Mouse (Mus musculus): ENCODE results near the gene Eno2. TPM values are rescaled to one million over a fixed set of nuclear protein-coding genes. Genes with fewer than 3 reads are reported as not detected.

The Eno2 gene
- polyA plus RNA-seq, 1 experiment: 1.4 TPM

- TF ChIP-seq POLR2A (IDR thresholded peaks at IDR 0.05; ENCODE audit: borderline replicate concordance, control insufficient read depth, low read depth, low read length): no peak
- TF ChIP-seq CTCF (IDR thresholded peaks at IDR 0.05; ENCODE audit: control insufficient read depth, insufficient read depth, low read length): no peak
- 82% methylated on average over 8 of the region's 8 CpGs for WGBS
- H3K4me3 ChIP-seq (replicated peaks; ENCODE audit: control insufficient read depth, low read depth, low read length): no peak overlapping the region
- H3K27ac ChIP-seq (ENCODE audit: control insufficient read depth, insufficient read depth, low read depth, low read length, poor library complexity): no peak overlapping the region
- no peaks in the 10 kb centered on the region; the same call in 1 of the 2 replicates for H3K4me1 ChIP-seq (ENCODE audit: control insufficient read depth, insufficient read depth, low read length)
Observed at GRCm38 (mm10) chr6:124750405-124750804, 19.1 kb downstream of the Eno2 start.

GRCm38 (mm10) chr6:124746654-124747632, 22.5 kb downstream of the Eno2 start:
- TF ChIP-seq POLR2A (IDR thresholded peaks at IDR 0.05; ENCODE audit: borderline replicate concordance, control insufficient read depth, low read depth, low read length): no peak
- no peak for TF ChIP-seq CTCF (IDR thresholded peaks at IDR 0.05; ENCODE audit: control insufficient read depth, insufficient read depth, low read length)
- H3K4me3 ChIP-seq (replicated peaks; ENCODE audit: control insufficient read depth, low read depth, low read length): no peak overlapping the region
- no peaks in the 10 kb centered on the region; the same call in 1 of the 2 replicates for H3K4me1 ChIP-seq (ENCODE audit: control insufficient read depth, insufficient read depth, low read length)
- 89% methylated on average over 7 of the region's 7 CpGs for WGBS
- no peak overlapping the region for H3K27ac ChIP-seq (ENCODE audit: control insufficient read depth, insufficient read depth, low read depth, low read length, poor library complexity)

GRCm38 (mm10) chr6:124746296-124746605, 23.2 kb downstream of the Eno2 start:
- Histone ChIP-seq H3K4me3 (replicated peaks; ENCODE audit: control insufficient read depth, low read depth, low read length) (peak overlapping the region; percentile 78), H3K4me1 (ENCODE audit: control insufficient read depth, insufficient read depth, low read length) (no peaks in the 10 kb centered on the region; the same call in 1 of the 2 replicates), H3K27ac (ENCODE audit: control insufficient read depth, insufficient read depth, low read depth, low read length, poor library complexity) (peak overlapping the region; percentile 90)
- 20% methylated on average over 8 of the region's 8 CpGs for WGBS
- no peak for TF ChIP-seq CTCF (IDR thresholded peaks at IDR 0.05; ENCODE audit: control insufficient read depth, insufficient read depth, low read length)
- TF ChIP-seq POLR2A (IDR thresholded peaks at IDR 0.05; ENCODE audit: borderline replicate concordance, control insufficient read depth, low read depth, low read length): no peak

GRCm38 (mm10) chr6:124745490-124746295, 23.8 kb downstream of the Eno2 start:
- Histone ChIP-seq H3K27ac (ENCODE audit: control insufficient read depth, insufficient read depth, low read depth, low read length, poor library complexity) (peak overlapping the region; percentile 90), H3K4me3 (replicated peaks; ENCODE audit: control insufficient read depth, low read depth, low read length) (peak overlapping the region; percentile 78), H3K4me1 (ENCODE audit: control insufficient read depth, insufficient read depth, low read length) (no peaks in the 10 kb centered on the region; the same call in 1 of the 2 replicates)
- TF ChIP-seq POLR2A (IDR thresholded peaks at IDR 0.05; ENCODE audit: borderline replicate concordance, control insufficient read depth, low read depth, low read length) (peak; percentile 68; the same call in 1 of the 2 replicates), CTCF (IDR thresholded peaks at IDR 0.05; ENCODE audit: control insufficient read depth, insufficient read depth, low read length) (peak; percentile 66)
- WGBS: under 1% methylated on average over 85 of the region's 85 CpGs

- H3K27ac ChIP-seq (ENCODE audit: control insufficient read depth, insufficient read depth, low read depth, low read length, poor library complexity): peak overlapping the region; percentile 90
- TF ChIP-seq POLR2A (IDR thresholded peaks at IDR 0.05; ENCODE audit: borderline replicate concordance, control insufficient read depth, low read depth, low read length) (no peak), CTCF (IDR thresholded peaks at IDR 0.05; ENCODE audit: control insufficient read depth, insufficient read depth, low read length) (no peak)
- 77% methylated on average over 26 of the region's 26 CpGs for WGBS
Observed at GRCm38 (mm10) chr6:124744755-124745321, 24.6 kb downstream of the Eno2 start.

GRCm38 (mm10) chr6:124743647-124744046, 25.8 kb downstream of the Eno2 start:
- peaks cover 6% of the 10 kb centered on the region for H3K4me1 ChIP-seq (ENCODE audit: control insufficient read depth, insufficient read depth, low read length)
- WGBS: 88% methylated on average over 8 of the region's 8 CpGs

More at GRCm38 (mm10) chr6:124744755-124745321, 24.6 kb downstream of the Eno2 start:
- Histone ChIP-seq H3K4me1 (ENCODE audit: control insufficient read depth, insufficient read depth, low read length) (peaks cover 2% of the 10 kb centered on the region; the same call in 1 of the 2 replicates), H3K4me3 (replicated peaks; ENCODE audit: control insufficient read depth, low read depth, low read length) (peak overlapping the region; percentile 8)

GRCm38 (mm10) chr6:124742839-124743514, 26.5 kb downstream of the Eno2 start:
- Histone ChIP-seq H3K27ac (ENCODE audit: control insufficient read depth, insufficient read depth, low read depth, low read length, poor library complexity) (no peak overlapping the region), H3K4me3 (replicated peaks; ENCODE audit: control insufficient read depth, low read depth, low read length) (no peak overlapping the region), H3K4me1 (ENCODE audit: control insufficient read depth, insufficient read depth, low read length) (peaks cover 6% of the 10 kb centered on the region)
- TF ChIP-seq CTCF (IDR thresholded peaks at IDR 0.05; ENCODE audit: control insufficient read depth, insufficient read depth, low read length): no peak
- TF ChIP-seq POLR2A (IDR thresholded peaks at IDR 0.05; ENCODE audit: borderline replicate concordance, control insufficient read depth, low read depth, low read length): no peak; the same call in 1 of the 2 replicates
- 84% methylated on average over 15 of the region's 15 CpGs for WGBS

More at GRCm38 (mm10) chr6:124743647-124744046, 25.8 kb downstream of the Eno2 start:
- TF ChIP-seq POLR2A (IDR thresholded peaks at IDR 0.05; ENCODE audit: borderline replicate concordance, control insufficient read depth, low read depth, low read length) (no peak), CTCF (IDR thresholded peaks at IDR 0.05; ENCODE audit: control insufficient read depth, insufficient read depth, low read length) (no peak)
- H3K4me3 ChIP-seq (replicated peaks; ENCODE audit: control insufficient read depth, low read depth, low read length): no peak overlapping the region
- no peak overlapping the region for H3K27ac ChIP-seq (ENCODE audit: control insufficient read depth, insufficient read depth, low read depth, low read length, poor library complexity)
